Mouse (Mus musculus) activated CD4-positive, CD25-positive, alpha-beta regulatory T cell (primary cell): ENCODE measurements around the gene Prph. TPM values are rescaled to one million over a fixed set of nuclear protein-coding genes. Genes with fewer than 3 reads are reported as not detected.

Experiments used
- polyA plus RNA-seq, 2 experiments: library from polyadenylated mRNA; unstranded; fragments of 100-300 nt; shearing (Covaris generic); gene quantifications; one replicate each; pipeline ENCODE4 v1.2.1; 2017

Prph gene
- under 1 TPM in 1 of 2 experiments, not detected in 1; 0.36 TPM for polyA plus RNA-seq

DNA sequence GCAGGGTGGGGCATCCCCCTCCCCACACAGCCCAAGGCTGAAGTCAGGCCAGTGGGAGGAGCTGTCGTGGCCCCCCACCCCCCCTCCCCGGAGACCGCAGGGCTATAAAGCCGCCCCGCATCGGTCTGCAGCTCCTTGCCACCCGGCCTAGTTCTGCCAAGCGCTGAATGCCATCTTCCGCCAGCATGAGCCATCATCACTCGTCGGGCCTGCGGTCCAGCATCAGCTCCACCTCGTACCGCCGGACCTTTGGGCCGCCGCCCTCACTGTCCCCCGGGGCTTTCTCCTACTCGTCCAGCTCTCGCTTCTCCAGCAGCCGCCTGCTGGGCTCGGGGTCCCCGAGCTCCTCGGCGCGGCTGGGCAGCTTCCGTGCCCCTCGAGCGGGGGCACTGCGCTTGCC, at the start of gene Prph:
Gene Prph, plus strand, starts transcription at position 135 of the 400 bp plus-strand sequence.

GRCm38 (mm10) chr15:99029619-99030584, 25.1 kb upstream of the Prph start, which contains the start of gene Tuba1c:
TSS of gene Tuba1c (plus strand) at chr15:99029891.

GRCm38 (mm10) chr15:99074019-99074599, 19.1 kb downstream of the Prph start, which contains the start of gene Troap:
TSS of gene Troap (plus strand) at chr15:99074575.

GRCm38 (mm10) chr15:99087253-99088075, 32.5 kb downstream of the Prph start, which contains the start of gene C1ql4:
TSS of gene C1ql4 (minus strand) at chr15:99087817.

GRCm38 (mm10) chr15:99092870-99093269, 37.9 kb downstream of the Prph start, which contains the start of gene Dnajc22:
TSS of gene Dnajc22 (plus strand) at chr15:99093170.

Other genes starting within 250 kb of the Prph start
- not detected for gene Ddn, start 245.7 kb upstream of the Prph start, polyA plus RNA-seq
- 100 to 1,000 TPM; 113 to 114 TPM for gene Prkag1, start 223.7 kb upstream of the Prph start, polyA plus RNA-seq
- 10 to 100 TPM; 22.6 to 25.2 TPM for gene Kmt2d, start 184.0 kb upstream of the Prph start, polyA plus RNA-seq
- 10 to 100 TPM; 10.6 to 13.1 TPM for gene Rhebl1, start 160.6 kb upstream of the Prph start, polyA plus RNA-seq
- under 1 TPM; 0.05 to 0.32 TPM for gene Dhh, start 156.6 kb upstream of the Prph start, polyA plus RNA-seq
- gene Lmbr1l, start 136.9 kb upstream of the Prph start, polyA plus RNA-seq: 10 to 100 TPM; 60.9 to 68.1 TPM
- 100 to 1,000 TPM; 391 to 489 TPM for gene Tuba1b, start 120.6 kb upstream of the Prph start, polyA plus RNA-seq
- gene Gm49450, start 101.6 kb upstream of the Prph start, polyA plus RNA-seq: not detected
- 100 to 1,000 TPM; 132 to 197 TPM for gene Tuba1a, start 101.5 kb upstream of the Prph start, polyA plus RNA-seq
- gene Tuba1c, start 25.3 kb upstream of the Prph start, polyA plus RNA-seq: 10 to 100 TPM; 53.1 to 68.1 TPM
- gene Troap, start 19.4 kb downstream of the Prph start, polyA plus RNA-seq: 1 to 10 TPM; 3.2 to 3.3 TPM
- under 1 TPM in 1 of 2 experiments, not detected in 1; 0.20 TPM for gene C1ql4, start 32.6 kb downstream of the Prph start, polyA plus RNA-seq
- gene Dnajc22, start 38.0 kb downstream of the Prph start, polyA plus RNA-seq: under 1 TPM in 1 of 2 experiments, not detected in 1; 0.17 TPM
- gene Spats2, start 70.7 kb downstream of the Prph start, polyA plus RNA-seq: under 1 TPM in 1 of 2 experiments, not detected in 1; 0.33 TPM
- gene Kcnh3, start 169.7 kb downstream of the Prph start, polyA plus RNA-seq: 1 to 10 TPM; 1.1 to 4.1 TPM
- gene Mcrs1, start 196.8 kb downstream of the Prph start, polyA plus RNA-seq: 100 to 1,000 TPM in 1 of 2 experiments, 10 to 100 TPM in 1; 99.5 to 122 TPM
- gene Prpf40b, start 239.9 kb downstream of the Prph start, polyA plus RNA-seq: 10 to 100 TPM in 1 of 2 experiments, 1 to 10 TPM in 1; 4.3 to 17.1 TPM
- under 1 TPM; 0.32 to 0.38 TPM for gene Fam186b, start 240.7 kb downstream of the Prph start, polyA plus RNA-seq